Mouse (Mus musculus) heart, embryonic 12.5 days (tissue): Measurements from ENCODE around the gene Sdhb. TPM values are rescaled to one million over a fixed set of nuclear protein-coding genes. Genes with fewer than 3 reads are reported as not detected.
A peak's percentile ranks its signal among the peaks of the same experiment; 100 is the strongest.

Experiments used
- ATAC-seq: fragments of 200-750 bp; cut with Nextera tagmentation; 2 replicates; pipeline ENCODE4 v1.8.0; 2017; ENCODE audit warnings: moderate TSS enrichment, moderate library complexity; ENCODE audit not compliant: insufficient number of reproducible peaks, low FRiP score
- H3K27ac ChIP-seq: fragments of 300-500 bp; sonication (generic); 2 replicates; pipeline ENCODE4 v1.5.1; 2016; ENCODE audit warnings: mild to moderate bottlenecking, moderate library complexity; ENCODE audit not compliant: poor library complexity, severe bottlenecking
- H3K27me3 ChIP-seq: fragments of 300-500 bp; sonication (generic); replicated peaks from 2 replicates; pipeline ENCODE4 v1.6.1; 2016; ENCODE audit warnings: mild to moderate bottlenecking, moderate library complexity
- H3K36me3 ChIP-seq: fragments of 300-500 bp; sonication (generic); 2 replicates; pipeline ENCODE4 v1.6.1; 2016; ENCODE audit warnings: mild to moderate bottlenecking, moderate library complexity
- H3K4me1 ChIP-seq: fragments of 300-500 bp; sonication (generic); replicated peaks from 2 replicates; pipeline ENCODE4 v1.6.1; 2016; ENCODE audit warnings: mild to moderate bottlenecking
- H3K4me2 ChIP-seq: fragments of 300-500 bp; sonication (generic); 2 replicates; pipeline ENCODE4 v1.6.1; 2016; ENCODE audit warnings: mild to moderate bottlenecking, moderate library complexity
- H3K4me3 ChIP-seq: fragments of 300-500 bp; sonication (generic); 2 replicates; pipeline ENCODE4 v1.5.1; 2016; ENCODE audit warnings: mild to moderate bottlenecking
- H3K9ac ChIP-seq: fragments of 300-500 bp; sonication (generic); 2 replicates; pipeline ENCODE4 v1.6.1; 2016; ENCODE audit warnings: mild to moderate bottlenecking, moderate library complexity
- H3K9me3 ChIP-seq: fragments of 300-500 bp; sonication (generic); replicated peaks from 2 replicates; pipeline ENCODE4 v1.6.1; 2016; ENCODE audit warnings: mild to moderate bottlenecking, moderate library complexity
- WGBS: fragments of 180-500 bp; shearing (Covaris S2); methylation state at CpG from one replicate; pipeline ENCODE4 v1.1.7; 2016; 5-methylcytosine and 5-hydroxymethylcytosine counted together
- polyA plus RNA-seq: library from polyadenylated mRNA; unstranded; fragments of >200 nt; fragmentation: Nextera tagmentation; extraction: Ambion mirVana; gene quantifications from 2 replicates; pipeline ENCODE4 v1.2.1, GENCODE M21; 2016

The Sdhb gene
- polyA plus RNA-seq, 1 experiment from 2014 or later, result 746 TPM

DNA sequence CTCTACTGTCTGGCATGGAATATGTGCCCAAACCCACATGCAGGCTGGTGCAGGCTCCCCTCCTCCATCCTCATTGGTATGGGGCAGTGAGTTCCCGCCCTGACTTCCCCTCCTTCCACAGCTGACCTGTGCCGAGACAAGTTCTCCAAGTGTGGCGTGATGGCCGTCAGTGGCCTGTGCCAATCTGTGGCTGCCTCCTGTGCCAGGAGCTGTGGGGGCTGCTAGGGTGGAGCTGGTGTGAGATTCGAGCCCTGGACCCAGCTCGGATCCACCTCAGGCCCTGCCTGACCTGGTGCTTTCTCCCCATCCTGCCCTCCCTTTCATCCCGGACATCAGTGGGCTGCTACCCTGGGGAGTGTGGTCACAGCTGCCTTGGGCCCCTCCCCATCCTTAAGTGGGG lies 54.4 kb downstream of the Sdhb start:
- Histone ChIP-seq H3K4me1 (peaks cover 54% of the 10 kb centered on the region), H3K4me2 (no peak overlapping the region), H3K27ac (no peak overlapping the region), H3K36me3 (peaks cover 56% of the 10 kb centered on the region), H3K4me3 (no peak overlapping the region), H3K9ac (no peak overlapping the region), H3K9me3 (no peaks in the 10 kb centered on the region), H3K27me3 (no peaks in the 10 kb centered on the region)
- 74% methylated on average over 7 of the region's 7 CpGs for WGBS
- no peak for ATAC-seq

DNA sequence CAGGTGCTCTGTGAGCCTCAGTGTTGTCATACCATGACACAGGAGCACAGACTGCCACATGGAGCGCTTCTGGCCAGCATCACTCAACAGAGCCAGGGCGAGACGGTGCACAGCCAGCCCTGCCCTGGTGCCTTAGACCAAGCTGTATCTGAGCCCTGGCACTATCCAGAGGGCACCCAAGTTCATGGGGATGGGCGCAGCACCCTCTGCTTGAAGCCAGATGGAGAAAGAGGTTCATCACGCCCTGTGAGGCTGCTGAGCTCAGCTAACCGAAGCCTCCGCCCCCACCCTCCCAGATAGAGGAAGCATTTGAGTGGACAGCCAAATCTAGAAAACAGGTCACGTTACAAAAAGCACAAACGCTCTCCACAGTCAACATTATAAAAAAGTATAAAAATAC lies 55.3 kb downstream of the Sdhb start:
- no peaks in the 10 kb centered on the region for H3K9me3 ChIP-seq
- ATAC-seq, result no peak
- H3K36me3 ChIP-seq, result peaks cover 56% of the 10 kb centered on the region
- WGBS, result 68% methylated on average over 9 of the region's 9 CpGs
- H3K4me2 ChIP-seq, result no peak overlapping the region
- H3K4me3 ChIP-seq, result no peak overlapping the region
- H3K9ac ChIP-seq, result no peak overlapping the region
- no peak overlapping the region for H3K27ac ChIP-seq
- H3K4me1 ChIP-seq, result peaks cover 61% of the 10 kb centered on the region
- no peaks in the 10 kb centered on the region for H3K27me3 ChIP-seq

DNA sequence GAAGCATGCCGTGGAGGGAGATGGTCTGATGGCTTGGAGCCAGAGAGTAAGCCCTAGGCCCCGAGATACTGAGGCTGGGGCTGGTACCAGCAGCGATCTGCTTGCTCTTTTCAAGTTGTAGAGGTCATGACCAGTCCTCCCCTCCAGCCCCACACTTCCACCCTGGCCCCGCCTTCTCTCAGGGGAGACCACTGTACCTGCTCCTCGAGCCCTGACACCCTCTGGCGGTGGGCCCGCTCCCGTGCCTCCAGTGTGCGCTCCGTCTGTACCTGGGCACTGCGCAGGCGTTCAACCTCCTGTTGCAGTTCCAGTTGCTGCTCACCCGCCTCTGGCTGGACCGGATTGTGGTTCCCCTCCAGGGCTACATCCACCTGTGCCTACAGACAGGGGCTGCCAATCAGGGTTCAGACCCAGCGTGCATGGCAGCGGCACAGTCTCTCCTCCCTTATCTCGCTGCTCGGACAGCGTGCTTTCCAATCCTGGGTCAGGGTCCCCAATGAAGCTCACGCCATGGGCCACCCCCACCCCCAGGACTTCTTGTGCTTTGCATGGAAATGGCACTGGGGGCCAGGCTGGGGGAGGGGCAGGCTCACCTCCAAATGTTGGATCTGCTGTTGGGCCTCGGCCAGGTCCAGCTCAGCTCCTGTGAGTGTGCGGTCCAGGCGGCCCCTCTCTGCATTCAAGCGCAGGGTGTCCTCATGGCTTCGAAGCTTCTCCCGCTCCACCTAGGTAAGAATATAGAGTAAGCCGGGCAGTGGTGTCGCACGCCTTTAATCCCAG lies 56.8 kb downstream of the Sdhb start:
- Histone ChIP-seq H3K27me3 (no peaks in the 10 kb centered on the region), H3K27ac (0 out of 2 replicates have a peak overlapping the region, but pooled peaks have one; percentile 40), H3K4me1 (peaks cover 55% of the 10 kb centered on the region), H3K4me3 (no peak overlapping the region), H3K9ac (no peak overlapping the region), H3K9me3 (no peaks in the 10 kb centered on the region), H3K4me2 (no peak overlapping the region), H3K36me3 (peaks cover 54% of the 10 kb centered on the region)
- 76% methylated on average over 29 of the region's 29 CpGs for WGBS
- ATAC-seq, result no peak

DNA sequence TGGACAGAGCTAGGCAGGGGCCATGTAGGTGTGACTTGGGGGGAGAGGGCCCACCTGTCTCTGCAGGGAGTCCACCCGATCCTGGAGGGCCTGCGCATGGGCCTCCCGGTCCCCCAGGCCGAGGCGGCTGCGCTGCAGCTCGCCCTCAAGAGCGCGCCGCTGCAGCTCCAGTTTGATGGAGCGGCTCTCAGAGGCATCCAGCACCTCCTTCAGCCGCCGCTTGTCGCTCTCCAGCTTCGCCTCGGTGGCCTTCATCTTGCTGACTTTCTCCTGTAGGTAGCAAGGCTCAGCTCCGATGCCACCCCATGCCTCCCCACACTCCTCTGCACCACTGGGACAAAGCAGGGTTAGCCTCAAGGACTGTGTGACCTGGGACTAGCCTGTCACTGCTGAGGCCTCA lies 59.2 kb downstream of the Sdhb start:
- peaks cover 68% of the 10 kb centered on the region for H3K4me1 ChIP-seq
- H3K4me3 ChIP-seq, result no peak overlapping the region
- peaks cover 30% of the 10 kb centered on the region for H3K36me3 ChIP-seq
- peak overlapping the region; percentile 43 for H3K4me2 ChIP-seq
- 82% methylated on average over 17 of the region's 17 CpGs for WGBS
- no peak for ATAC-seq
- no peaks in the 10 kb centered on the region for H3K9me3 ChIP-seq
- H3K27ac ChIP-seq, result peak overlapping the region; percentile 96
- H3K27me3 ChIP-seq, result no peaks in the 10 kb centered on the region
- H3K9ac ChIP-seq, result peak overlapping the region; percentile 62

DNA sequence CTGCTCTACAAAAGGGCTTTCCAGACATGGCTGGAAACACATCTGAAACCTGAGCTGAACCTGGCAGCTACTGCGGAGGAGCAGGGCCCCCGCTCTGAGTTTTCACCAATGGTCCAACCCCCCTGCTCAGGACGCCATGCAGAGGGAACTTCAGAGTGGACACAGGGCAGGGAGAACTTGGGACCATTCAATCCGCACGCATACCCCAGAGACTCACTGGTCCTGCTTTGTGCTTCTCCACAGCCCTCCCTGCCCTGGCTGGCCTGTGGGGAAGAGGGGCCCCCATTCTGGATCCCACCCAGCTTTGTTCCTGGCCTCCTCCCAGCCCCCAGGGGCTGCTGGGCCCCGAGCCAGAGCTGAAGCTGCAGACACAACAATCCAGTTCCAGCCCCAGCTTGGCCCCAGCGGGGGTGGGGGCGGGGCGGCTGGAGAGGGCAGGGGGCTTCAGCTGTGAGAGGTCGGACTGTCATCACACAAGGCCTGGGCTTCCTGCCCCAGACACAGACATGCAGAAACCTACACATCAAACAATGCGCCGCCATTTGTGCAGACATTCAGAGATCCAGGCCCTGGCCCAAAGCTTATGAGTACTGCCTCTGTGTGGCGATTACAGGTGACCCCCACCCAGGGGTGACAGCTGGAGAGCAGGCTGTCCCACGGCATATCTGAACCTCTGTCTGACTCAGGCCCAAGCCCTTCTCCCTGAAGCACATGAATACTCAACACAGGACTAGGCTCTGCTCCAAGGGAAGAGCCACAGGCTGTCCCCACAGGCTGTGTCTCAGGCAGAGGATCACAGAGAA lies 60.0 kb downstream of the Sdhb start:
- Histone ChIP-seq H3K4me2 (peak overlapping the region; percentile 43), H3K36me3 (peaks cover 27% of the 10 kb centered on the region), H3K4me1 (peaks cover 65% of the 10 kb centered on the region), H3K9me3 (no peaks in the 10 kb centered on the region), H3K9ac (peak overlapping the region; percentile 62), H3K4me3 (no peak overlapping the region), H3K27ac (peak overlapping the region; percentile 96), H3K27me3 (no peaks in the 10 kb centered on the region)
- peak; percentile 82 for ATAC-seq
- 16% methylated on average over 14 of the region's 14 CpGs for WGBS

DNA sequence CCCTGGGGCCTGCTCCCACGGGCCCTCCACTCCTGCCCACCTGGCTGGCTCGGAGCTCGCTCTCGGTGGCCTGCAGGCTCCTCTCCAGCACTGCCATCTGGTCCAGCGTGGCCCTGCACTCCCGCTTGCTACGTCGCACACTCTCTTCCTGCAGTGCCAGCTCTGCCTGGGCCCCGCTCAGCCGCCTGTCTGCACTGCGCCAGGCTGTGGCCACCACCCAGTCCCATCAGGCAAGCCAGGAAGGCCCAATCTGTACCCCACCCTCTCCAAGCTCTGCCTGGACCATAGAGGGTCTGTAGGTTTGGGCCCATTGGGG lies 60.6 kb downstream of the Sdhb start:
- no peaks in the 10 kb centered on the region for H3K27me3 ChIP-seq
- WGBS, result 69% methylated on average over 11 of the region's 11 CpGs
- peak; percentile 11; the same call in 1 of the 2 replicates for ATAC-seq
- H3K4me2 ChIP-seq, result peak overlapping the region; percentile 43; the same call in 1 of the 2 replicates
- H3K27ac ChIP-seq, result peak overlapping the region; percentile 96
- no peak overlapping the region for H3K4me3 ChIP-seq
- H3K36me3 ChIP-seq, result peaks cover 27% of the 10 kb centered on the region
- H3K9me3 ChIP-seq, result no peaks in the 10 kb centered on the region
- H3K4me1 ChIP-seq, result peaks cover 60% of the 10 kb centered on the region
- peak overlapping the region; percentile 43; the same call in 1 of the 2 replicates for H3K9ac ChIP-seq

DNA sequence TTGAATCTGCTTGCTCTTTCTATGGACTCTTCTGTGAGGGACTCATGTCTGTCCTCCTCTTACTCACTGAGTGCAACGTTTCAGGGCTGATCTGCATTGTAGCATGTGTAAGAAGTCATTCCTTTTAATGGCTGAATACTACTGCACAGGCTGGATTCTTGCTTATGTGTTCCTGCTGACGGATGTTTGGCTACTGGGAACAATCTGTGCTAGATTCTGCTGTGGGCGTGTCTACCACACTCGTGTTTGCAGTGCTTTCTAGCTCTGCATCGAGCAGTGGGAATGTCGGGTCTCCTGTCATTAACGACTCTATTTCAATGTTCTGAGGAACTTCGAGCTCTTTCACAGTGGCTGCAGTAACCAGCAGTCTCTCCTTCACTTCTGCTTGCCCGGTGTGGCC lies 63.0 kb downstream of the Sdhb start:
- H3K4me2 ChIP-seq, result no peak overlapping the region
- H3K4me1 ChIP-seq, result peaks cover 47% of the 10 kb centered on the region
- no peak for ATAC-seq
- 65% methylated on average over 9 of the region's 9 CpGs for WGBS
- H3K27me3 ChIP-seq, result no peaks in the 10 kb centered on the region
- H3K9me3 ChIP-seq, result no peaks in the 10 kb centered on the region
- H3K9ac ChIP-seq, result no peak overlapping the region
- no peak overlapping the region for H3K4me3 ChIP-seq
- H3K36me3 ChIP-seq, result peaks cover 20% of the 10 kb centered on the region
- H3K27ac ChIP-seq, result no peak overlapping the region

DNA sequence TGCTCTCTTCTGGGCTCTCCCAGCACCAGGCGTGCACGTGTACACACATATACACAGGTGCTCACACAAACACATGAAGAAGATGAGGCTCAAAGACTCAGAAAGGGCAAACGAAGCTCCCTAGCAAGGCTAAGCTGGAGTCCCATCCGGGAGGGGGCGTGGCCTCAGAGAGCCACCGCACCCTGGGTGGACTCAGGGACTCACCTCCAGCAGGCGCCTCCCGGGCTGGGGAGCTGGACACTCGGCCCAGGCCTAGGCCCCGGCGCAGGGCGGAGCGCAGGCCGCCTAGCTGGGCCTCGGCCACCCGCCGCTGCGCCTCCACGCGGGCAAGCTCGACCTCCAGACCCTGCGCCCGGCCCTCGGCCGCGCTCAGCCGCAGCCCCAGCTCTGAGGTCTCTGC lies 64.0 kb downstream of the Sdhb start:
- 73% methylated on average over 27 of the region's 27 CpGs for WGBS
- Histone ChIP-seq H3K27ac (no peak overlapping the region), H3K4me3 (no peak overlapping the region), H3K9ac (no peak overlapping the region), H3K27me3 (no peaks in the 10 kb centered on the region), H3K36me3 (peaks cover 27% of the 10 kb centered on the region), H3K9me3 (no peaks in the 10 kb centered on the region), H3K4me2 (no peak overlapping the region), H3K4me1 (peaks cover 42% of the 10 kb centered on the region)
- no peak for ATAC-seq

Other genes with a start within 250 kb of the Sdhb start
- not detected in 2 replicates for gene Padi6, start 218.6 kb upstream of the Sdhb start, polyA plus RNA-seq
- gene Padi4, start 187.0 kb upstream of the Sdhb start, polyA plus RNA-seq, result 2.1 and 2.5 TPM in 2 replicates
- gene Padi3, start 150.6 kb upstream of the Sdhb start, polyA plus RNA-seq, result 0.45 and 0.50 TPM in 2 replicates
- gene Padi1, start 115.4 kb upstream of the Sdhb start, polyA plus RNA-seq, result 0.10 and 0.28 TPM in 2 replicates
- 3.3 and 4.1 TPM in 2 replicates for gene Padi2, start 54.9 kb upstream of the Sdhb start, polyA plus RNA-seq
- 33.1 and 35.6 TPM in 2 replicates for gene Atp13a2, start 25.7 kb downstream of the Sdhb start, polyA plus RNA-seq
- 245 and 246 TPM in 2 replicates for gene Mfap2, start 49.2 kb downstream of the Sdhb start, polyA plus RNA-seq
- 6.3 and 6.7 TPM in 2 replicates for gene Crocc, start 99.3 kb downstream of the Sdhb start, polyA plus RNA-seq
- 43.2 and 44.3 TPM in 2 replicates for gene Necap2, start 117.2 kb downstream of the Sdhb start, polyA plus RNA-seq
- gene Spata21, start 127.1 kb downstream of the Sdhb start, polyA plus RNA-seq, result not detected in 2 replicates
- gene Szrd1, start 178.6 kb downstream of the Sdhb start, polyA plus RNA-seq, result 32.9 and 33.4 TPM in 2 replicates
- gene Fbxo42, start 186.7 kb downstream of the Sdhb start, polyA plus RNA-seq, result 18.2 and 20.0 TPM in 2 replicates